In genomic region chr8:108711490-108711793, GRCm38 (mm10) we compare ENCODE assay signal across 10 mouse cellular contexts.
DNase-seq lines count a peak whose midpoint lies in the region; ATAC-seq lines count a peak whose summit lies in the region.
"Had no signal": no experiment of that assay in that cellular context is flagged by ENCODE, and none has a peak within 500 bp of the region (broad histone marks: within the 10 kb centered on the region; RNA-seq: fewer than 3 reads in every experiment).

No protein-coding gene starts in this region.

- 40% methylated on average over 5 of the region's 5 CpGs for WGBS in heart, embryonic 12.5 days
- WGBS in embryonic facial prominence, embryonic 11.5 days = 13% methylated on average over 5 of the region's 5 CpGs
- WGBS in hindbrain, embryonic 12.5 days = 22% methylated on average over 5 of the region's 5 CpGs
- 15% methylated on average over 5 of the region's 5 CpGs for WGBS in midbrain, embryonic 14.5 days

- H3K36me3 ChIP-seq in heart, embryonic 12.5 days = no peaks in the 10 kb centered on the region
- no peaks in the 10 kb centered on the region for H3K36me3 ChIP-seq in embryonic facial prominence, embryonic 11.5 days (replicated peaks; ENCODE audit: control insufficient read depth, insufficient read depth, low read depth, low read length)
- no peaks in the 10 kb centered on the region for H3K36me3 ChIP-seq in hindbrain, embryonic 12.5 days
- H3K36me3 ChIP-seq in midbrain, embryonic 14.5 days (ENCODE audit: control insufficient read depth, insufficient read depth, low read length) = no peaks in the 10 kb centered on the region

- ATAC-seq in heart, embryonic 12.5 days (ENCODE audit: insufficient number of reproducible peaks, low FRiP score) = no peak
- no peak for ATAC-seq in embryonic facial prominence, embryonic 11.5 days (replicated peaks; ENCODE audit: insufficient number of reproducible peaks, low FRiP score, low TSS enrichment, low read depth)
- no peak for ATAC-seq in hindbrain, embryonic 12.5 days (ENCODE audit: low FRiP score)
- ATAC-seq in midbrain, embryonic 14.5 days (ENCODE audit: low FRiP score, low TSS enrichment) = no peak

- intact Hi-C loops in heart, postnatal 14 days (cut with DNase I) = loop anchor here (5.0 kb wide), 2 partner anchors 86 to 201 kb away; no protein-coding TSS in a partner anchor

- no peaks in the 10 kb centered on the region for H3K9me3 ChIP-seq in heart, embryonic 12.5 days (replicated peaks)
- no peaks in the 10 kb centered on the region for H3K9me3 ChIP-seq in embryonic facial prominence, embryonic 11.5 days (replicated peaks; ENCODE audit: control insufficient read depth, low read length)
- H3K9me3 ChIP-seq in hindbrain, embryonic 12.5 days (replicated peaks) = no peaks in the 10 kb centered on the region
- no peaks in the 10 kb centered on the region for H3K9me3 ChIP-seq in midbrain, embryonic 14.5 days (ENCODE audit: control insufficient read depth, low read length)

- H3K4me1 ChIP-seq in heart, embryonic 12.5 days (replicated peaks) = peaks cover 85% of the 10 kb centered on the region
- peaks cover 23% of the 10 kb centered on the region for H3K4me1 ChIP-seq in embryonic facial prominence, embryonic 11.5 days (ENCODE audit: control insufficient read depth, insufficient read depth, low read length)
- peaks cover 95% of the 10 kb centered on the region for H3K4me1 ChIP-seq in hindbrain, embryonic 12.5 days
- peaks cover 70% of the 10 kb centered on the region for H3K4me1 ChIP-seq in midbrain, embryonic 14.5 days (ENCODE audit: control insufficient read depth, insufficient read depth, low read length)

- no peaks in the 10 kb centered on the region for H3K27me3 ChIP-seq in heart, embryonic 12.5 days (replicated peaks)
- H3K27me3 ChIP-seq in embryonic facial prominence, embryonic 11.5 days (ENCODE audit: control insufficient read depth, insufficient read depth, low read length) = no peaks in the 10 kb centered on the region
- H3K27me3 ChIP-seq in hindbrain, embryonic 12.5 days = peaks cover 6% of the 10 kb centered on the region
- no peaks in the 10 kb centered on the region for H3K27me3 ChIP-seq in midbrain, embryonic 14.5 days (ENCODE audit: control insufficient read depth, insufficient read depth, low read length)

- no peak for DNase-seq in heart, postnatal 14 days
- DNase-seq in embryonic facial prominence, embryonic 11.5 days (ENCODE audit: low spot score) = no peak
- DNase-seq in midbrain, embryonic 14.5 days = peak; percentile 56
- DNase-seq in cerebellum, postnatal 25 days = no peak
- no peak for DNase-seq in T-cell, adult 2 months (ENCODE audit: low spot score)
- no peak for DNase-seq in spleen, adult 12 weeks (ENCODE audit: low spot score)
- DNase-seq: cerebellum, adult 11 months; gastrocnemius, postnatal 25 days had no signal

- peak overlapping the region; percentile 54; the same call in 1 of the 2 replicates for H3K4me2 ChIP-seq in heart, embryonic 12.5 days
- H3K4me2 ChIP-seq in embryonic facial prominence, embryonic 11.5 days (ENCODE audit: low read depth, low read length) = peak overlapping the region; percentile 28; the same call in 1 of the 2 replicates
- peak overlapping the region; percentile 96 for H3K4me2 ChIP-seq in hindbrain, embryonic 12.5 days (replicated peaks)
- peak overlapping the region; percentile 97 for H3K4me2 ChIP-seq in midbrain, embryonic 14.5 days (ENCODE audit: low read length)

- peak overlapping the region; percentile 47 for H3K9ac ChIP-seq in heart, embryonic 12.5 days
- H3K9ac ChIP-seq in embryonic facial prominence, embryonic 11.5 days (replicated peaks; ENCODE audit: low read length) = peak overlapping the region; percentile 2; the same call in 1 of the 2 replicates
- peak overlapping the region; percentile 64 for H3K9ac ChIP-seq in hindbrain, embryonic 12.5 days
- H3K9ac ChIP-seq in midbrain, embryonic 14.5 days (replicated peaks; ENCODE audit: low read length) = peak overlapping the region; percentile 100

- H3K4me3 ChIP-seq in heart, embryonic 12.5 days = no peak overlapping the region
- H3K4me3 ChIP-seq in embryonic facial prominence, embryonic 11.5 days (ENCODE audit: low read depth, low read length) = no peak overlapping the region
- H3K4me3 ChIP-seq in hindbrain, embryonic 12.5 days = 0 out of 2 replicates have a peak overlapping the region, but pooled peaks have one; percentile 5
- H3K4me3 ChIP-seq in midbrain, embryonic 14.5 days (replicated peaks; ENCODE audit: low read depth, low read length) = peak overlapping the region; percentile 68

- H3K27ac ChIP-seq in heart, embryonic 12.5 days (ENCODE audit: poor library complexity, severe bottlenecking) = peak overlapping the region; percentile 76; the same call in 1 of the 2 replicates
- peak overlapping the region; percentile 29; the same call in 1 of the 2 replicates for H3K27ac ChIP-seq in embryonic facial prominence, embryonic 11.5 days (replicated peaks; ENCODE audit: low read depth, low read length)
- H3K27ac ChIP-seq in hindbrain, embryonic 12.5 days = peak overlapping the region; percentile 100
- peak overlapping the region; percentile 100 for H3K27ac ChIP-seq in midbrain, embryonic 14.5 days (replicated peaks; ENCODE audit: low read depth, low read length)

Comparison
In these comparisons a context has a peak if more than half of its experiments do, and no peak if none do; other contexts are left out.
1. H3K27ac ChIP-seq: peak in every context shown above with its lines; median percentile 100 in hindbrain, embryonic 12.5 days; 100 in midbrain, embryonic 14.5 days; 76 in heart, embryonic 12.5 days; 29 in embryonic facial prominence, embryonic 11.5 days.
2. H3K4me2 ChIP-seq: peak in every context shown above with its lines; median percentile 97 in midbrain, embryonic 14.5 days; 96 in hindbrain, embryonic 12.5 days; 54 in heart, embryonic 12.5 days; 28 in embryonic facial prominence, embryonic 11.5 days.
3. H3K4me3 ChIP-seq: peak in hindbrain, embryonic 12.5 days (single experiment) and midbrain, embryonic 14.5 days (single experiment); none in heart, embryonic 12.5 days (single experiment) and embryonic facial prominence, embryonic 11.5 days (single experiment).
4. H3K9ac ChIP-seq: peak in every context shown above with its lines; median percentile 100 in midbrain, embryonic 14.5 days; 64 in hindbrain, embryonic 12.5 days; 47 in heart, embryonic 12.5 days; 2 in embryonic facial prominence, embryonic 11.5 days.